Mouse (Mus musculus): ENCODE results near the gene Olfr1020. TPM values are rescaled to one million over a fixed set of nuclear protein-coding genes. Genes with fewer than 3 reads are reported as not detected.

Gene Olfr1020
- not detected for total RNA-seq (2021)
- long read RNA-seq, experiment 1 = 0 reads
- long read RNA-seq, experiment 2 = 0 reads

DNA sequence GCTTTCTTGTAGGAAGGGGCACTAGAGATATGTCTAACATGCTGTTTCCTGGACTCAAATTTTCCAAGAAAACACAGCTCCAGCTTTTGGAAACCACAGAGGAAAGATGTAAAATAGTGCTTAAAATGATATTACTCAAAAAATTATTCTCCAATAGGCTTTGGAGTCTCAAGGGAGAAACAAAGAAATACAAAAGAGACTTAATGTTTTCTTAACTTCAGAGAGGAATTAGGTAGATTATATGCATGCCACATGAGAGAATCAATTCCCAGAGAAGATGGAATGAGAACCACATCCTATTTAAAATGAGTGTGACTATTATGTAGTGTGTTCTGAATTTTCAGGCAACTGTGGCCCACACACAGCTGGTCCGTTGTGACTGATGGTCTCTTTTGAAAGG is at the start of gene Olfr1020:
Gene Olfr1020, plus strand, starts transcription at position 301 of the 400 bp plus-strand sequence.
- DNase-seq (ENCODE audit: low spot score) = no peak

DNA sequence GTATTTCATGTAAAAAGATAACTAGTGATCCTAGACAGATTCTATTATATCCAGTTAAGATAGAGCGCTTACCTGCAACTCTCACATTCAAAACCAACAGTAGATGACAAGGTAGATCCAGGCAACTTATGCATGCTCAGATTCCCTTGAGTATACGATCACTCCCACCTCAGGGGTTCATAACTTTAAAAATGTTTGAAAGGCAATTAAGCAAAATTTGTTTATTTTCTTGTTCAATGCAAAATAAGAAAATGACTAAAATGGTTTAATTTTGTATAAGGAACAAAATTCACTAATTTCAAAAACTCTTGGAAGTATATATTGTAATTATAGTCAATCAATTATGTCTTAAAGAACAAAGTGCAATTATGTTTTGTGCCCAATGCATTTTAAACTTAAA is 44.4 kb upstream of the Olfr1020 start, which contains the start of gene Olfr1016:
Gene Olfr1016, minus strand, starts transcription at position 101 of the 400 bp plus-strand sequence.
- DNase-seq (ENCODE audit: low spot score) = no peak

DNA sequence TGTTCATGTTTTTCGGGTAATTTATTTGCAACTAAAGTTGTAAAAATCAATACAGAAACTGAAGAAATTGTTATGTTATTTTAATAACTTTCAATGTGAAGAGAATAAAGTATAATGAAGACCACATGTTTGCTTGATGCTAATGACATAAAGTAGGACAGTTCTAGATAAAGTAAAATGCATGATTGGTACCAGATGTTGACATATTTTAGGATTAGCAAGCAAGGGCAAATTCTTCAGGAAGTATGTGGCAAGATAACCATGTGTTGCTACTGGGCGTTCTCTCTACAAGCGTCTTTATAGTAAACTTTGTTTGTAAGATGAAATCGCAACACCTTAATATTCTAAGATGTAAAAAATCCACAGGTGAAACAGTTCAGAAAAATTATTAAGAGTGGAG is 42.3 kb upstream of the Olfr1020 start:
- no peak for DNase-seq (ENCODE audit: low spot score)

DNA sequence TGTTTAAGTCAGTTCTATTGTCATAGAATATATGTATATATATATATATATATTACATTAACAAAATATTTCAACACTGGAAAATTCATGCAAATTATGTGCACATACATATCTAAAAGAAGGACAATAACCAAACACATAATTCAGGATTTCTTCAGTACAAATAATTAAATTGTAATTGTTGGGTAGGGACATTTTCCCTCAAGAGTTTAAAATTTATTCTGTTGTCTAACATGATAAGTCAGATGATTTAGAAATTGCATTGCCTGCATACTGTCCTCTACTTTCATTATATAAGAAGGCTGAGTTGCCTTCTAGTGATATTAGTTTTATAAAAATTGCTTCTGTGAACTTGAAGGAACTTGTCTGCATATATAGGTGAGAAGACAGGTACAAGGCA is 28.7 kb upstream of the Olfr1020 start, which contains the start of gene Olfr1018:
Gene Olfr1018, plus strand, starts transcription at position 301 of the 400 bp plus-strand sequence.
- DNase-seq (ENCODE audit: low spot score) = no peak

DNA sequence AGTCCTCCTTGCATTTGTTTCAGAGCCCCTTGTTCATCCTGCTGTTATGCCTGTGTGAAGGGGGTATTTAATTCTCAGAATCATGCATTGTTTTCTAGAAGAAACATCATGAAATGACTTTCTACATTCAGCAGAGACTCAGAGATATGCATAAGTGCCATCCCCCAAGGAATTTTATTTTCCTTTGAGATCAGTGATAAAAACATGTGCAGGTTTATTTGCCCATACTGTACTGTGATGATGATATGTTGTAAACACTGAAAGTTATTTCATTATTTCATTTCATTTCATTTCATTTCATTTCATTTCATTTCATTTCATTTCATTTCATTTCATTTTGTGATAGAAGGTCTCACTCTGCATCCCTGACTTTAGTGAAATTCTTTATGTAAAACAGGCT is 1.4 kb upstream of the Olfr1020 start, which contains the start of gene Olfr1019:
Gene Olfr1019, minus strand, starts transcription at position 101 of the 400 bp plus-strand sequence.
- DNase-seq (ENCODE audit: low spot score) = no peak

DNA sequence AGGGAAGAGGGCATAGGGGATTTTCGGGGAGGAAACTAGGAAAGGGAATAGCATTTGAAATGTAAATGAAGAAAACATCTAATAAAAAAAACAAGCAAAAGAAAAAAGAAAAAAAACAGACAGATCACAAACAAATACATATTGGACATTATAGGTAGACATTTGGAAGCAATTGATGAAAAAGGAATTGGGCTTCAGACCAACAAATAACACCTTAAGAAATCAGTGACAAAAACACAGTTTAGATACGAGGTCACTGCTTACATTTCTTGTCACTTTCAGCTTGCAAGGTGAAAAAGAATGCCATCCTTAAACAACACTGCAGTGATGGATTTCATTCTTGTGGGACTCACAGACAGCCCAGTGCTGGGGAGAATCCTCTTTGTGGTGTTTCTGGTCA is 21.5 kb downstream of the Olfr1020 start, which contains the start of gene Olfr1022:
Gene Olfr1022, plus strand, starts transcription at position 301 of the 400 bp plus-strand sequence.
- no peak for DNase-seq (ENCODE audit: low spot score)

DNA sequence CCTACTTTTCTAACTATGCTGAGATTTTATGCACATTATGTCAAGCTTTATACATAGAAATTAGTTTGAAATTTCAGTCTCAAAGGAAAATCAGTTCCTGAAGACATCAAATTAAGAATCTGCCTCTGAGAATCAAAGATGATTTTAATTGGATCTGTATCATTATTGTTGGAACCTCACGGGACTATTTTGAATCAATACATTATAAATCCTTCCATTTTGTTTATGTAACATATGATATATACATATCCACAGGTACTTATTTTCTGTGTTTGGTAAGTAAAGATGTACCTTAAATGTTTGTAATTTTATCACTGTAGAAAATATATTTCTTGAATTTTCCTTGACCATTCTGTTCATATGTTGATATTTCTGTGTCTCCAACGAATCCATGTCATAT is 38.5 kb downstream of the Olfr1020 start, which contains the start of gene Olfr1023:
Gene Olfr1023, plus strand, starts transcription at position 301 of the 400 bp plus-strand sequence.
- DNase-seq (ENCODE audit: low spot score) = no peak

Other genes with a start within 250 kb of the Olfr1020 start
- gene Olfr1000, start 235.1 kb upstream of the Olfr1020 start, total RNA-seq (2021) = not detected
- gene Olfr1002, start 196.3 kb upstream of the Olfr1020 start, total RNA-seq (2021) = not detected
- gene Olfr154, start 182.6 kb upstream of the Olfr1020 start, total RNA-seq (2021) = not detected
- gene Olfr1006, start 168.3 kb upstream of the Olfr1020 start, total RNA-seq (2021) = not detected
- not detected for gene Olfr1008, start 157.6 kb upstream of the Olfr1020 start, total RNA-seq (2021)
- gene Olfr1009, start 131.6 kb upstream of the Olfr1020 start, total RNA-seq (2021) = not detected
- not detected for gene Olfr1012, start 84.3 kb upstream of the Olfr1020 start, total RNA-seq (2021)
- gene Olfr1013, start 79.9 kb upstream of the Olfr1020 start, total RNA-seq (2021) = not detected
- gene Olfr1014, start 74.3 kb upstream of the Olfr1020 start, total RNA-seq (2021) = not detected
- not detected for gene Olfr1015, start 65.0 kb upstream of the Olfr1020 start, total RNA-seq (2021)
- gene Olfr1016, start 44.5 kb upstream of the Olfr1020 start, total RNA-seq (2021) = not detected
- not detected for gene Olfr1018, start 28.6 kb upstream of the Olfr1020 start, total RNA-seq (2021)
- not detected for gene Olfr1019, start 1.5 kb upstream of the Olfr1020 start, total RNA-seq (2021)
- not detected for gene Olfr1022, start 21.6 kb downstream of the Olfr1020 start, total RNA-seq (2021)
- not detected for gene Olfr1023, start 38.6 kb downstream of the Olfr1020 start, total RNA-seq (2021)
- gene Olfr1024, start 58.0 kb downstream of the Olfr1020 start, total RNA-seq (2021) = not detected
- gene Olfr1025-ps1, start 68.2 kb downstream of the Olfr1020 start, total RNA-seq (2021) = not detected
- gene Olfr1026, start 74.5 kb downstream of the Olfr1020 start, total RNA-seq (2021) = not detected
- gene Olfr1028, start 103.4 kb downstream of the Olfr1020 start, total RNA-seq (2021) = not detected
- not detected for gene Olfr1029, start 126.9 kb downstream of the Olfr1020 start, total RNA-seq (2021)
- gene Olfr1030, start 132.2 kb downstream of the Olfr1020 start, total RNA-seq (2021) = not detected
- not detected for gene Olfr1031, start 143.3 kb downstream of the Olfr1020 start, total RNA-seq (2021)
- not detected for gene Olfr1032, start 158.5 kb downstream of the Olfr1020 start, total RNA-seq (2021)
- under 1 TPM in 1 of 2 experiments, not detected in 1; 1.00 TPM for gene Olfr1033, start 173.6 kb downstream of the Olfr1020 start, total RNA-seq (2021)
- gene Olfr1034, start 198.8 kb downstream of the Olfr1020 start, total RNA-seq (2021) = not detected
- gene Olfr1036, start 227.0 kb downstream of the Olfr1020 start, total RNA-seq (2021) = not detected
- not detected for gene Olfr1037, start 240.4 kb downstream of the Olfr1020 start, total RNA-seq (2021)

All from gastrocnemius, adult 18-20 months (tissue).